Mouse (Mus musculus): Measurements from ENCODE around the gene Odf2l. TPM values are rescaled to one million over a fixed set of nuclear protein-coding genes. Genes with fewer than 3 reads are reported as not detected.

Odf2l gene
- 13.3 and 14.2 TPM in 2 replicates for polyA plus RNA-seq (2014; fragmentation: Nextera tagmentation; extraction: Ambion mirVana)

DNA sequence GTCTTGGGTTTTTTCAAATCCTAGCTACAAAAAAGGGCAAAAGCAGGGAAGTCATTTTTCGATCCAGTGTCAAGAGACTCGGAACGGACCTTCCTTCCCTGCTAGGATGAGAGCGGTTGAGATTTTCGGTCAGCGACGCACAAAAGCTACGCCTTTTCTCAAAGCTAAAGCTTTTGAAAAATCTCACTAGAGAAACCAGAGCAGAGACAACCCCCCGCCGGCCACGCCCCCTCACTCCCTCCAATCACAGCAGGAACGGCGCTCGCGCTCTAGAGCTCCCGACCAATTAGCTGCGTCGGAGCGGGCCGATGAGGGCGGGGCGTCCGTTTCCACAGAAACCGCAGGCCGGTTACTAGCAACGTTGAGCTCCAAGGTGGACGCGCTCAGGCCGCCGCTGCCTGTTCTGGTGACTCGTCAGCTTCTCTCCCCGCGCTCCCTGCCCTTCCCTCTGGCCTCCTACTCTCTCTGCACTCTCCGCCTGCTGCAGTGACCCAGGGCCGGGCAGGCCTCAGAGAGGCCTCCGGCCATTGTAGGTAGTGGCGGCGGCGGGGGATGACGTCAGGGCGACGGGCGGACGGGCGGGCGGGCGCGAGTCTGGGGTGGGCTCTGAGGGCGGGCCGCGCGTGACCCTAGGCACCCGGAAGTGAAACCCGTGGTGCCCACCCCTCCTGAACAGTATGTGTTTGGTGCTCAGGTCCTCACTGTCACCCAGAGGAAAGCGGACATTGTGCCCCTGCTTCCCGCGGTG, at the start of gene Odf2l:
TSS of gene Odf2l (plus strand) at position 335 of the 748 bp plus-strand sequence.
- H3K4me1 ChIP-seq (ENCODE audit: control insufficient read depth, insufficient read depth, low read length), result peaks cover 13% of the 10 kb centered on the region
- peak within 1 kb of the TSS; percentile 99 for H3K27ac ChIP-seq (replicated peaks; ENCODE audit: low read depth, low read length)
- H3K27me3 ChIP-seq (ENCODE audit: control insufficient read depth, insufficient read depth, low read length), result no peaks in the 10 kb centered on the region
- DNase-seq (peak; percentile 99), ATAC-seq (ENCODE audit: low FRiP score, low TSS enrichment) (peak; percentile 99)
- WGBS, result under 1% methylated on average over 57 of the region's 57 CpGs
- peak within 1 kb of the TSS; percentile 77 for H3K4me2 ChIP-seq (ENCODE audit: low read length)
- no peaks in the 10 kb centered on the region for H3K36me3 ChIP-seq (ENCODE audit: control insufficient read depth, insufficient read depth, low read length)
- peak within 1 kb of the TSS; percentile 69 for H3K4me3 ChIP-seq (replicated peaks; ENCODE audit: low read depth, low read length)
- no peaks in the 10 kb centered on the region for H3K9me3 ChIP-seq (ENCODE audit: control insufficient read depth, low read length)
- H3K9ac ChIP-seq (replicated peaks; ENCODE audit: low read length), result peak within 1 kb of the TSS; percentile 91

DNA sequence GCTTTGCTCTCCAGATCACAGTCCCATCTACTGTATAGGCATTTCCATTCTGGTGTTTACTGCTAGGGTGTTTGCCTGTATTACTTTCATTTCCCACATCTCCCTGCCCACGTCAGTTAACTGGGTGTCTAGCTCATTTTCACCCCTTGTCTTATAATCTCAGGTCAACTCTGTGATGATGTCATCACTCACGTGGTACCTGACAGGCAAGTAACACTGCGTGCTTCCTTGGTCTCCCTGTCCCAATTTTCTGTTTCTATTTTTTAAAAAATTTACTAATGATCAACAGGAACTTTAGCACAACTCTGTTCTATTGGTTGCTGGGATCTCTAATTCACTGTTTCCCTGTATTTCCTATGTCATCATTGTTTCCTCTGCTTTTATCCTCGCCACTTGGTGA, 49.4 kb upstream of the Odf2l start:
- Histone ChIP-seq H3K4me2 (ENCODE audit: low read length) (no peak overlapping the region), H3K9me3 (ENCODE audit: control insufficient read depth, low read length) (no peaks in the 10 kb centered on the region), H3K4me1 (ENCODE audit: control insufficient read depth, insufficient read depth, low read length) (no peaks in the 10 kb centered on the region), H3K36me3 (ENCODE audit: control insufficient read depth, insufficient read depth, low read length) (no peaks in the 10 kb centered on the region), H3K9ac (replicated peaks; ENCODE audit: low read length) (no peak overlapping the region), H3K4me3 (replicated peaks; ENCODE audit: low read depth, low read length) (no peak overlapping the region), H3K27ac (replicated peaks; ENCODE audit: low read depth, low read length) (no peak overlapping the region), H3K27me3 (ENCODE audit: control insufficient read depth, insufficient read depth, low read length) (no peaks in the 10 kb centered on the region)
- 86% methylated on average over 4 of the region's 4 CpGs for WGBS
- ATAC-seq (ENCODE audit: low FRiP score, low TSS enrichment) (no peak), DNase-seq (no peak)

DNA sequence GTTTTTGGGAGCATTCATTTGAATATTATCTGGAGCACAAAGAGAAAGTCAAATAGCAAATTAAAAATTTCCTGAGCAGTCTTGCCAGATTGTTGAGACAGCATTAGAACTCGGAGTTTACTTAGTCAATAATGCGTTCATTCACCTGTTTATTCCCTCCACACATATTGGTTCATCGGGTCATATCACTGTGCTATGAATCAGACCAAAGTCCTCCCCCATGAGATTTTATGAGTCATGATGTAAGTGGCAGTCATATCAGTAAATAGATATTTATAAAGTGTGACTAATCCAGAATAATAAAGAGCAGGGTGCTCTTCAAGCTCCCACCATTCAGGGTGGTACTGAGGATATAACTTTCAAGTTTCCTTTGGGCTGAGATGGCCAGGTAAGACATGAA, 46.0 kb upstream of the Odf2l start:
- Histone ChIP-seq H3K4me2 (ENCODE audit: low read length) (no peak overlapping the region), H3K4me1 (ENCODE audit: control insufficient read depth, insufficient read depth, low read length) (no peaks in the 10 kb centered on the region), H3K9me3 (ENCODE audit: control insufficient read depth, low read length) (no peaks in the 10 kb centered on the region), H3K36me3 (ENCODE audit: control insufficient read depth, insufficient read depth, low read length) (no peaks in the 10 kb centered on the region), H3K27me3 (ENCODE audit: control insufficient read depth, insufficient read depth, low read length) (no peaks in the 10 kb centered on the region), H3K9ac (replicated peaks; ENCODE audit: low read length) (no peak overlapping the region), H3K27ac (replicated peaks; ENCODE audit: low read depth, low read length) (no peak overlapping the region), H3K4me3 (replicated peaks; ENCODE audit: low read depth, low read length) (no peak overlapping the region)
- DNase-seq (no peak), ATAC-seq (ENCODE audit: low FRiP score, low TSS enrichment) (no peak)
- 91% methylated on average over 3 of the region's 3 CpGs for WGBS

DNA sequence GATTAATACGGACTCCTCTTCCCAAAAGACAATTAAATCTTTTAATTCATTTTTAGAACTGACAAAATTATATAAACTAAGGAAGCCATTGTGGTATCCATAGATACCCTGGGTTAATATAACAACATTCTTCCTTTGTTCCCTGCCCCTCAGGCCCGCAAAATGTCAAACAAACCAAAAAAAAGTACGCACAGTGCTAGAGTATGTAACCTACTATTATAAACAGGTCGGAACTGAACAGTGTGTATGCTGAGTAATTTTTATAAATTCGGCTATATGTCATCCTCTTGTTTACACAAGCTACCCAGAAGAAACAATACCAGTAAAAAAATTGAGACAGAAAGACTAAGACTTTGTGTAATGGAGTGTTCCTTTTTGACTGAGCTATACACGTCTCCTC, 40.0 kb upstream of the Odf2l start:
- H3K9ac ChIP-seq (replicated peaks; ENCODE audit: low read length), result no peak overlapping the region
- 87% methylated on average over 6 of the region's 6 CpGs for WGBS
- no peaks in the 10 kb centered on the region for H3K36me3 ChIP-seq (ENCODE audit: control insufficient read depth, insufficient read depth, low read length)
- H3K4me3 ChIP-seq (replicated peaks; ENCODE audit: low read depth, low read length), result no peak overlapping the region
- H3K27ac ChIP-seq (replicated peaks; ENCODE audit: low read depth, low read length), result no peak overlapping the region
- no peaks in the 10 kb centered on the region for H3K9me3 ChIP-seq (ENCODE audit: control insufficient read depth, low read length)
- no peak for DNase-seq
- no peaks in the 10 kb centered on the region for H3K4me1 ChIP-seq (ENCODE audit: control insufficient read depth, insufficient read depth, low read length)
- ATAC-seq (ENCODE audit: low FRiP score, low TSS enrichment), result no peak
- no peaks in the 10 kb centered on the region for H3K27me3 ChIP-seq (ENCODE audit: control insufficient read depth, insufficient read depth, low read length)
- H3K4me2 ChIP-seq (ENCODE audit: low read length), result no peak overlapping the region

DNA sequence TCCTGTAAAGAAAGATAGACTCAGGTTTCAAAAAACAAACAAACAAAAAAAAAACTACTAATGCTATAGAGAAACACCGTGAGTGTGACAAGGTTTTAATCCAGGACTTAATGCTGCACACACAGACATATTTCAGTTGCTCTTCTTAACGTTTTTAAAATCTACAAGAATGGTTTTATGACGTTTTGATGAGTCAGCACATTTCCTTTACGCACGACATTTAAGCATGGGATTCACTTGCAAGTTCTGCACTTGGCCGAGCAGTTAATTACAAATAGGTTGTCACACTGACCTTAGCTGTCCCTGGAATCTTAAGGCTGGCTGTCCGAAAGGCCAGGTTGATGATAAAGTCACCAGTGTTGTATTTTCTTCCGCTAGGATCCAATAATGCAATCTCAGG, 37.5 kb upstream of the Odf2l start:
- Histone ChIP-seq H3K27ac (replicated peaks; ENCODE audit: low read depth, low read length) (no peak overlapping the region), H3K36me3 (ENCODE audit: control insufficient read depth, insufficient read depth, low read length) (no peaks in the 10 kb centered on the region), H3K4me1 (ENCODE audit: control insufficient read depth, insufficient read depth, low read length) (no peaks in the 10 kb centered on the region), H3K9me3 (ENCODE audit: control insufficient read depth, low read length) (no peaks in the 10 kb centered on the region), H3K4me3 (replicated peaks; ENCODE audit: low read depth, low read length) (no peak overlapping the region), H3K27me3 (ENCODE audit: control insufficient read depth, insufficient read depth, low read length) (no peaks in the 10 kb centered on the region), H3K9ac (replicated peaks; ENCODE audit: low read length) (no peak overlapping the region), H3K4me2 (ENCODE audit: low read length) (no peak overlapping the region)
- DNase-seq (no peak), ATAC-seq (ENCODE audit: low FRiP score, low TSS enrichment) (no peak)
- 84% methylated on average over 8 of the region's 8 CpGs for WGBS

DNA sequence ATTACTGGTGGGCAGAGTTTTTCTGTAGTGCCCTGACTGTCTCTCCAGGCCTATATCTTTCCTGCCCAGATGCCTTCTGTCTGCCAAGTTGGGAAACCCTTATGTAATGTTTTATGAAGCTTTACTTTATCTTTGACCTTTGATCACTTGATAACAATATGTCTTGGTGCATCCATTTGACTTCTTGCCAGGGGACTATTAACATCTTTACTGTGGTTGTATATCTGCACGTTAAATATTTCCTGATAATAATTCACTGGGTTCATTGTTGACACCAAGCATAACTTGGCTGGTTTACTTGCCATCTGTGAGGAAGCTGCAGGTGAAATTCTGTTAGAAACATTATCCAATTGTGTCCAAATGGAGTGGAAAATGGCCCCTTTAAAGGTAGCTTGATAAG, 35.3 kb upstream of the Odf2l start:
- no peaks in the 10 kb centered on the region for H3K36me3 ChIP-seq (ENCODE audit: control insufficient read depth, insufficient read depth, low read length)
- WGBS, result 93% methylated on average over 1 of the region's 1 CpGs
- H3K27ac ChIP-seq (replicated peaks; ENCODE audit: low read depth, low read length), result no peak overlapping the region
- no peak overlapping the region for H3K9ac ChIP-seq (replicated peaks; ENCODE audit: low read length)
- no peak overlapping the region for H3K4me2 ChIP-seq (ENCODE audit: low read length)
- no peaks in the 10 kb centered on the region for H3K27me3 ChIP-seq (ENCODE audit: control insufficient read depth, insufficient read depth, low read length)
- no peaks in the 10 kb centered on the region for H3K9me3 ChIP-seq (ENCODE audit: control insufficient read depth, low read length)
- no peaks in the 10 kb centered on the region for H3K4me1 ChIP-seq (ENCODE audit: control insufficient read depth, insufficient read depth, low read length)
- no peak for ATAC-seq (ENCODE audit: low FRiP score, low TSS enrichment)
- no peak for DNase-seq
- H3K4me3 ChIP-seq (replicated peaks; ENCODE audit: low read depth, low read length), result no peak overlapping the region

DNA sequence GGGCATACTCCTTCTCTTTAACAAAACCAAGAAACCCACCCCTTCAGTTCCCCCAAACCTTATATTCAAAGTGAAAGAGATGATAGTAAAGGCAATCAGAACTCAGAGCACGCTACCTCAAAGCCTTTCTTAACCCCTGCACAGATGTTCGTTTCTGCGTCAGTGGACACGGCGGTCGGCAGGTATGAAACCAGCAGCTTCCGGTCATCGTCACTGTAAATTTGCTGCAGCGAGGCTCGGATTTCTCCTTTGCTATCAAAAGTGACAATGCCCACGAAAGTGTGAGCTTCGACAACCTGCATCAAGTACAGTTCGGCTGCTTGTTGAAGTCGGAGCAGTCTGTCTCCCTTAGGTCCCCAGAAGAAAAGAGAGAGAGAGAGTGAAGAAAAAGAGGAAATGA, 32.2 kb upstream of the Odf2l start:
- no peak overlapping the region for H3K9ac ChIP-seq (replicated peaks; ENCODE audit: low read length)
- no peak overlapping the region for H3K4me3 ChIP-seq (replicated peaks; ENCODE audit: low read depth, low read length)
- ATAC-seq (ENCODE audit: low FRiP score, low TSS enrichment) (no peak), DNase-seq (no peak)
- H3K27me3 ChIP-seq (ENCODE audit: control insufficient read depth, insufficient read depth, low read length), result no peaks in the 10 kb centered on the region
- H3K4me2 ChIP-seq (ENCODE audit: low read length), result no peak overlapping the region
- no peaks in the 10 kb centered on the region for H3K4me1 ChIP-seq (ENCODE audit: control insufficient read depth, insufficient read depth, low read length)
- 92% methylated on average over 14 of the region's 14 CpGs for WGBS
- H3K27ac ChIP-seq (replicated peaks; ENCODE audit: low read depth, low read length), result no peak overlapping the region
- no peaks in the 10 kb centered on the region for H3K9me3 ChIP-seq (ENCODE audit: control insufficient read depth, low read length)
- H3K36me3 ChIP-seq (ENCODE audit: control insufficient read depth, insufficient read depth, low read length), result no peaks in the 10 kb centered on the region

DNA sequence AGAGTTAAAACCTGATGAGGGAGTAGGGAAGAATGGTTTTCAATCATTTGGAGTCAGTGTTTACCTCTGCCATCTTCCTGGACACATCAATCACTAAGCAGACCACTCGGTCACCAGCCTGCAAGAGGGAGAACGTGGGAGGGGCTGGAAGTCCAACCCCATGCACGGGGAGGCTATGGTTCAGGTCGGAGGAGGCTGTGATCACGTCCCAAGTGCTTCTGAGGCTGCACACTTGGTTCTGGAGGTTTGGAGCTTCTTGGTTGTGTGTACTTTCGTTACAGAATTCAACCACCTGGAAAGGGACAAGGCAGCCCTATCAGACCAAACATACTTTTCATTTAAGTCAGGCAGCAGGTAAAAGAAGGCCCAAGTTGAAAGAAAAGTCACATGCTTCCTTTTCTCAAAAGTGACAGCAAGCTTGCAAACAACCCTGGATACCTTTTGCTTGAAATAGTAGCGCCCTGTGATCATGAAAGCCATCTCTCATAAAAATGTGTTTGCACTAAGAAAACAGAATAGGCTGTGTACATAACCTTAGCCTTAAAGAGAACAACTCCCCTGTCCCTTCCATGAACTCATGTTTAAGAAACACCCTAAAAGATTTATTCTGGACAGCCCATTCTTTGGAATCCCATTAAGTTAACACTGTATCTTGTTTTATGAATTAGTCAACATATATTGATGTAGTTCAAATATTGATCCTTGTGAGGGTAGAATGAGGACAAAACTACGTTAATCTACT, 30.4 kb upstream of the Odf2l start:
- no peaks in the 10 kb centered on the region for H3K27me3 ChIP-seq (ENCODE audit: control insufficient read depth, insufficient read depth, low read length)
- DNase-seq, result no peak
- no peak overlapping the region for H3K4me3 ChIP-seq (replicated peaks; ENCODE audit: low read depth, low read length)
- H3K27ac ChIP-seq (replicated peaks; ENCODE audit: low read depth, low read length), result no peak overlapping the region
- ATAC-seq (ENCODE audit: low FRiP score, low TSS enrichment), result no peak
- H3K9me3 ChIP-seq (ENCODE audit: control insufficient read depth, low read length), result no peaks in the 10 kb centered on the region
- no peak overlapping the region for H3K9ac ChIP-seq (replicated peaks; ENCODE audit: low read length)
- no peaks in the 10 kb centered on the region for H3K36me3 ChIP-seq (ENCODE audit: control insufficient read depth, insufficient read depth, low read length)
- 79% methylated on average over 8 of the region's 8 CpGs for WGBS
- H3K4me1 ChIP-seq (ENCODE audit: control insufficient read depth, insufficient read depth, low read length), result no peaks in the 10 kb centered on the region
- H3K4me2 ChIP-seq (ENCODE audit: low read length), result no peak overlapping the region

DNA sequence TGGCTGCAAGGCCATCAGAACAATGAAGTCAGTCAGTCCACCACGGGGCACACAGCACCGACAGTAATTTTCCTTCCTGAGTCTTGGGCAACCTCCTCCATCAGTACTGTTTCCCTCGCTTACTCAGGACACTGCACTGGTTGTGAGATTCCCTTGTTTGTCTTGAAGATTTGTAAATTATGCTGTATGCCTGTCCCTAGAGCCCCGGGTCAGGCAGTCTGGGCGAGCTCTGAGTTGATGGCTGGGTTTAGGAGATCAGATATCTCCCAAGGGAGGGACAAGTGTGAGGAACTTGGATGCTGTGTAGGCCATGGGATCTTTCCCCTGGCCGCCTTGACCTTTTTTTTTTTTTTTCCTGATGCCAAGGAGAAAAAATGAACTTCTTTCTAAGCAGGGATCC, 19.1 kb upstream of the Odf2l start, which contains the start of gene Clca2:
TSS of gene Clca2 (minus strand) at position 153 of the 400 bp plus-strand sequence.
- no peak within 1 kb of the TSS for H3K27ac ChIP-seq (replicated peaks; ENCODE audit: low read depth, low read length)
- DNase-seq, result no peak
- no peak within 1 kb of the TSS for H3K4me3 ChIP-seq (replicated peaks; ENCODE audit: low read depth, low read length)
- no peaks in the 10 kb centered on the region for H3K36me3 ChIP-seq (ENCODE audit: control insufficient read depth, insufficient read depth, low read length)
- no peaks in the 10 kb centered on the region for H3K9me3 ChIP-seq (ENCODE audit: control insufficient read depth, low read length)
- no peak for ATAC-seq (ENCODE audit: low FRiP score, low TSS enrichment)
- H3K4me2 ChIP-seq (ENCODE audit: low read length), result no peak within 1 kb of the TSS
- H3K27me3 ChIP-seq (ENCODE audit: control insufficient read depth, insufficient read depth, low read length), result no peaks in the 10 kb centered on the region
- H3K4me1 ChIP-seq (ENCODE audit: control insufficient read depth, insufficient read depth, low read length), result no peaks in the 10 kb centered on the region
- WGBS, result 86% methylated on average over 6 of the region's 6 CpGs
- no peak within 1 kb of the TSS for H3K9ac ChIP-seq (replicated peaks; ENCODE audit: low read length)
